Mouse (Mus musculus) lung, embryonic 14.5 days (tissue): Measurements from ENCODE around the gene Gm37240. TPM values are rescaled to one million over a fixed set of nuclear protein-coding genes. Genes with fewer than 3 reads are reported as not detected.

Experiments used
- ATAC-seq: fragments of 200-750 bp; cut with Nextera tagmentation; 2 replicates; pipeline ENCODE4 v1.8.0; 2017; ENCODE audit warnings: mild to moderate bottlenecking, moderate TSS enrichment, moderate library complexity; ENCODE audit not compliant: insufficient read depth
- DNase-seq: peaks from one replicate; pipeline ENCODE4 v3.0.0-alpha.2; 2015
- H3K27ac ChIP-seq: fragments of 300-500 bp; sonication (generic); 2 replicates; pipeline ENCODE4 v1.5.1; 2014; ENCODE audit warnings: low read depth, mild to moderate bottlenecking, moderate library complexity
- H3K27me3 ChIP-seq: fragments of 300-500 bp; sonication (generic); 2 replicates; pipeline ENCODE4 v1.6.1; 2014; ENCODE audit warnings: low read length, control low read depth; ENCODE audit not compliant: insufficient read depth
- H3K36me3 ChIP-seq: fragments of 300-500 bp; sonication (generic); 2 replicates; pipeline ENCODE4 v1.6.1; 2014; ENCODE audit warnings: control low read depth; ENCODE audit not compliant: insufficient read depth
- H3K4me1 ChIP-seq: fragments of 300-500 bp; sonication (generic); 2 replicates; pipeline ENCODE4 v1.6.1; 2014; ENCODE audit warnings: antibody characterized with exemption, control low read depth; ENCODE audit not compliant: insufficient read depth
- H3K4me2 ChIP-seq: fragments of 300-500 bp; sonication (generic); 2 replicates; pipeline ENCODE4 v1.6.1; 2014; ENCODE audit warnings: mild to moderate bottlenecking
- H3K4me3 ChIP-seq: fragments of 300-500 bp; sonication (generic); 2 replicates; pipeline ENCODE4 v1.5.1; 2014; ENCODE audit warnings: low read depth, low read length
- H3K9ac ChIP-seq: fragments of 300-500 bp; sonication (generic); 2 replicates; pipeline ENCODE4 v1.6.1; 2014
- H3K9me3 ChIP-seq: fragments of 300-500 bp; sonication (generic); 2 replicates; pipeline ENCODE4 v1.6.1; 2016; ENCODE audit warnings: low read depth, low read length, control low read depth
- CTCF ChIP-seq: IDR thresholded peaks from 2 replicates; pipeline ENCODE4 v1.5.1; 2016; ENCODE audit warnings: antibody characterized with exemption, low read depth
- WGBS: fragments of 180-500 bp; shearing (Covaris S2); extraction: QIAGEN DNeasy Blood & Tissue Kit; methylation state at CpG from one replicate; pipeline ENCODE4 v1.1.7; 2014; 5-methylcytosine and 5-hydroxymethylcytosine counted together
- polyA plus RNA-seq: library from polyadenylated mRNA; unstranded; fragments of >200 nt; fragmentation: Nextera tagmentation; extraction: Ambion mirVana; gene quantifications from 2 replicates; pipeline ENCODE4 v1.2.1, GENCODE M21; 2014

Gm37240 gene
- polyA plus RNA-seq, 1 experiment from 2014 or later: 4.5 TPM

DNA sequence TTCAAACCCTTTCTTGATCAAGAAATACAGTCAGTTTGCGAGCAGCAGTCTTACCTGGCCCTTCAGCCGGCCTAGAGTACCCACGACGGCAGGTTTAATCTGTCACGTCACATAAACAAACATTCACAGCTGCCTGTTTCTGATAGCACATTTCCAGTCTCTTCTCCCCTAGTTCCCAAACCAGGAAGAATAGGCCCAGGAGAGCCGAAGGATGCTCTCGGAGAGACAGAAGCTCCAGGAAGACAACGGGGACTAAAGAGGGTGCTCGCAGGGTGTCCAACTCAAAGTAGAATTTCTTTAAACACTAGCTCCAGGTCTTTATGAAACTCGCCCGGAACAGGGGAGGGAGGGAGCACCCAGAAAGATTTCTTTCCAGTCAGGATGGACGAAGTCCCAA lies 1408.4 kb downstream of the Gm37240 start:
- Histone ChIP-seq H3K9ac (peak overlapping the region; percentile 72), H3K27ac (peak overlapping the region; percentile 64; the same call in 1 of the 2 replicates), H3K36me3 (no peaks in the 10 kb centered on the region), H3K27me3 (peaks cover 13% of the 10 kb centered on the region; the same call in 1 of the 2 replicates), H3K4me1 (0 out of 2 replicates have a peak, but pooled peaks cover 8% of the 10 kb centered on the region), H3K9me3 (no peaks in the 10 kb centered on the region), H3K4me2 (peak overlapping the region; percentile 99), H3K4me3 (peak overlapping the region; percentile 67)
- TF ChIP-seq CTCF: no peak
- DNase-seq: no peak
- 3% methylated on average over 12 of the region's 12 CpGs for WGBS
- no peak for ATAC-seq

- Histone ChIP-seq H3K36me3 (no peaks in the 10 kb centered on the region), H3K27me3 (peaks cover 13% of the 10 kb centered on the region; the same call in 1 of the 2 replicates), H3K4me2 (peak overlapping the region; percentile 99), H3K4me3 (peak overlapping the region; percentile 67), H3K9ac (peak overlapping the region; percentile 72), H3K27ac (0 out of 2 replicates have a peak overlapping the region, but pooled peaks have one; percentile 25), H3K4me1 (peaks cover 14% of the 10 kb centered on the region; the same call in 1 of the 2 replicates), H3K9me3 (no peaks in the 10 kb centered on the region)
- DNase-seq (no peak), ATAC-seq (no peak)
- no peak for TF ChIP-seq CTCF
- 22% methylated on average over 7 of the region's 7 CpGs for WGBS
Observed at GRCm38 (mm10) chr3:84478195-84478594, 1409.1 kb downstream of the Gm37240 start.

- WGBS: 88% methylated on average over 1 of the region's 1 CpGs
- no peak for TF ChIP-seq CTCF
- Histone ChIP-seq H3K36me3 (no peaks in the 10 kb centered on the region), H3K4me2 (peak overlapping the region; percentile 99), H3K4me3 (peak overlapping the region; percentile 67; the same call in 1 of the 2 replicates), H3K27me3 (peaks cover 13% of the 10 kb centered on the region; the same call in 1 of the 2 replicates), H3K9ac (no peak overlapping the region), H3K27ac (no peak overlapping the region), H3K9me3 (no peaks in the 10 kb centered on the region), H3K4me1 (peaks cover 21% of the 10 kb centered on the region)
- ATAC-seq: no peak
- no peak for DNase-seq
Observed at GRCm38 (mm10) chr3:84477498-84477897, 1409.8 kb downstream of the Gm37240 start.

GRCm38 (mm10) chr3:84474981-84475775 lies 1412.1 kb downstream of the Gm37240 start:
- H3K4me3 ChIP-seq: no peak overlapping the region
- H3K9ac ChIP-seq: no peak overlapping the region
- DNase-seq: no peak
- no peaks in the 10 kb centered on the region for H3K36me3 ChIP-seq
- peak overlapping the region; percentile 28 for H3K27ac ChIP-seq
- 0 out of 2 replicates have a peak overlapping the region, but pooled peaks have one; percentile 10 for H3K4me2 ChIP-seq
- ATAC-seq: no peak
- peaks cover 13% of the 10 kb centered on the region; the same call in 1 of the 2 replicates for H3K27me3 ChIP-seq
- no peaks in the 10 kb centered on the region for H3K9me3 ChIP-seq
- TF ChIP-seq CTCF: no peak
- H3K4me1 ChIP-seq: peaks cover 26% of the 10 kb centered on the region
- 85% methylated on average over 12 of the region's 12 CpGs for WGBS

GRCm38 (mm10) chr3:84474398-84474797 lies 1412.9 kb downstream of the Gm37240 start:
- ATAC-seq: no peak
- WGBS: 57% methylated on average over 6 of the region's 6 CpGs
- H3K4me2 ChIP-seq: no peak overlapping the region
- H3K27ac ChIP-seq: peak overlapping the region; percentile 28; the same call in 1 of the 2 replicates
- peaks cover 12% of the 10 kb centered on the region; the same call in 1 of the 2 replicates for H3K27me3 ChIP-seq
- H3K4me3 ChIP-seq: no peak overlapping the region
- no peak overlapping the region for H3K9ac ChIP-seq
- H3K36me3 ChIP-seq: no peaks in the 10 kb centered on the region
- peaks cover 26% of the 10 kb centered on the region for H3K4me1 ChIP-seq
- H3K9me3 ChIP-seq: no peaks in the 10 kb centered on the region
- no peak for TF ChIP-seq CTCF
- DNase-seq: peak; percentile 52

DNA sequence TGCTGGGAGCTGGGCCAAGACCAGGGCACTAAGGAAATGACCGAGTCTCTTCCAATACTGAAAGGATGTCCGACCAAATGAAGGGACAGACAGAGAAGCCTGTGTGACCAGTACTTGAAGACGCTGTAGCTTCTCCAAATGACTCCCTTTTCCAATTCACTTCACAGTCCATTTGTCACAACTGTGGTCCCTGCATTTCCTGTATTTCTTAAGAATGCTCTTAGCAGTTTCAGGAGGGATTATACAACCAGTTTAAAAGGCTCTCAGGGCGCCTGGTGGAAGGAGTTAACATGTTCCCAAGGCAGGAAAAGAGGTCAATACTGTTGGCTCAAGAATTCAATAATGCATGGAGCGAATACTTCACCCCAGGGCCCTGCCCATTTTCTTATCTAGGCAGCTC lies 1414.4 kb downstream of the Gm37240 start:
- TF ChIP-seq CTCF: no peak
- Histone ChIP-seq H3K4me2 (peak overlapping the region; percentile 41), H3K4me3 (0 out of 2 replicates have a peak overlapping the region, but pooled peaks have one; percentile 1), H3K4me1 (peaks cover 24% of the 10 kb centered on the region), H3K9me3 (no peaks in the 10 kb centered on the region), H3K27me3 (peaks cover under 1% of the 10 kb centered on the region; the same call in 1 of the 2 replicates), H3K9ac (peak overlapping the region; percentile 35), H3K27ac (peak overlapping the region; percentile 66; the same call in 1 of the 2 replicates), H3K36me3 (no peaks in the 10 kb centered on the region)
- no peak for ATAC-seq
- 14% methylated on average over 5 of the region's 5 CpGs for WGBS
- peak; percentile 53 for DNase-seq

DNA sequence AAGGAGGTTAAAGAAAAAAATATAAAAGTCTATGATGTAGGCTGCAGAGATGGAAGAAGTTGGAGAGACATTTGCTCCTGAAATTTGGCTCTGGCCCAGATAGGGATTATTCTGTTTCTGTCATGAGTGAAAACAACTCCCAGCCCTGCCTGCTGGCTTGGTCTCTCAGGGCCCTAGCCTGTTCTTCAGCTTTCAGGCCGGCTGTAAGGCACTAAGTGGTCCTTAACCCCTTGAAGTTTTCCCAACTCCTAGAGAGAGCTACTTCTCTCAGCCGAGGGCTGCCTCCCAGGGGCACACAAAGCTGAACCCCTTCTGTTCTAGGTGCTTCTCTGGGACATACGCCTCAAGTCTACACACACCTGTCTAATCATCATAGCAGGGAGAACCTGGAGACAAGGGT lies 1414.8 kb downstream of the Gm37240 start:
- H3K27ac ChIP-seq: peak overlapping the region; percentile 66; the same call in 1 of the 2 replicates
- 17% methylated on average over 3 of the region's 3 CpGs for WGBS
- no peak for TF ChIP-seq CTCF
- H3K27me3 ChIP-seq: no peaks in the 10 kb centered on the region
- no peaks in the 10 kb centered on the region for H3K36me3 ChIP-seq
- peak; percentile 60 for ATAC-seq
- peaks cover 28% of the 10 kb centered on the region for H3K4me1 ChIP-seq
- 0 out of 2 replicates have a peak overlapping the region, but pooled peaks have one; percentile 1 for H3K4me3 ChIP-seq
- H3K9me3 ChIP-seq: no peaks in the 10 kb centered on the region
- peak overlapping the region; percentile 41 for H3K4me2 ChIP-seq
- peak; percentile 74 for DNase-seq
- peak overlapping the region; percentile 35 for H3K9ac ChIP-seq
